Mouse (Mus musculus) ES-Bruce4 (cell line): Measurements from ENCODE around the gene 1110008L16Rik. TPM values are rescaled to one million over a fixed set of nuclear protein-coding genes. Genes with fewer than 3 reads are reported as not detected.

Experiments
- H3K27ac ChIP-seq: 2 replicates; pipeline ENCODE4 v1.5.1; 2012; ENCODE audit warnings: low read length, inconsistent platforms; ENCODE audit not compliant: insufficient read depth
- H3K27me3 ChIP-seq: 2 replicates; pipeline ENCODE4 v1.6.1; 2012; ENCODE audit warnings: mild to moderate bottlenecking, low read length, inconsistent platforms; ENCODE audit not compliant: control insufficient read depth, poor library complexity, insufficient read depth, severe bottlenecking
- H3K36me3 ChIP-seq: 2 replicates; pipeline ENCODE4 v1.6.1; 2012; ENCODE audit warnings: inconsistent platforms, mild to moderate bottlenecking, low read length, moderate library complexity; ENCODE audit not compliant: control insufficient read depth, poor library complexity, insufficient read depth, severe bottlenecking
- H3K4me1 ChIP-seq: one replicate; pipeline ENCODE4 v1.8.1; 2011; ENCODE audit warnings: low read length; ENCODE audit not compliant: control insufficient read depth, insufficient read depth
- H3K4me3 ChIP-seq: 2 replicates; pipeline ENCODE4 v1.5.1; 2011; ENCODE audit warnings: low read depth, mild to moderate bottlenecking, low read length
- H3K9ac ChIP-seq: 2 replicates; pipeline ENCODE4 v1.6.1; 2012; ENCODE audit warnings: low read depth, mild to moderate bottlenecking, inconsistent platforms; ENCODE audit not compliant: poor library complexity, severe bottlenecking
- H3K9me3 ChIP-seq: replicated peaks from 2 replicates; pipeline ENCODE4 v1.6.1; 2012; ENCODE audit warnings: mild to moderate bottlenecking, low read length, inconsistent platforms; ENCODE audit not compliant: control insufficient read depth, poor library complexity, insufficient read depth, severe bottlenecking
- CTCF ChIP-seq: IDR thresholded peaks from one replicate; pipeline ENCODE4 v1.8.1; 2011; ENCODE audit warnings: low read depth, low read length
- EP300 ChIP-seq: IDR thresholded peaks from 2 replicates; pipeline ENCODE4 v1.6.1; 2011; ENCODE audit warnings: low read depth, low read length; ENCODE audit not compliant: insufficient read depth
- POLR2A ChIP-seq: IDR thresholded peaks from one replicate; pipeline ENCODE4 v1.8.1; 2011; ENCODE audit warnings: low read length; ENCODE audit not compliant: insufficient read depth
- polyA plus RNA-seq: library from polyadenylated mRNA; stranded (reverse); fragments of >200 nt; gene quantifications from 2 replicates; pipeline ENCODE4 v1.2.4, GENCODE M21; 2011; ENCODE audit warnings: low read depth; ENCODE audit not compliant: missing spikeins, insufficient read depth, insufficient read length

The 1110008L16Rik gene
- polyA plus RNA-seq, 1 experiment = 32.6 TPM

DNA sequence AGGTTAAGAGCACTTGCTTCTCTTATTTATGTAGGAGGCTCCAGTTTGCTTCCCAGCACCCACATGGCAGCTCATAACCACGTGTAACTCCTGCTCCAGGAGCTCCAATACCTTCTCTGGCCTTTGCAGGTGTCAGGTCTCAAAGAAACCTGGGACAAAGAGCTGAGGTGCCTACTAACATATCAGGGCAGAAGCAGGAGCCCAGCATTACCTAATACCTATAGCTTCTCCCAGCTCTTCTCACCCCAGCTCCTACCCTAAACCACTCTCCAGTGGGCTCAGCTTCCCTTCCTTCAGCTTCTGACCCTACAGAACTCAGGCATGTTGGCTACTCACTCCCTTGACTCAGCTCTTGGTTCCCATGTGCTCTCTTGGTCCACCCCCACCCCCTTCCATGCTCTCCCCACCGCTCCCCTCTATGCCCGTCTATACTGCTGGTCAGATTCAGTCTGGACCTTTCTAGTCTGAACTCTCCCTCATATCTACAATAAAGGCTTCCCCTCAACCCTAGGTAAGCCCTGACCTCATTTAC is 1.5 kb downstream of the 1110008L16Rik start:
- H3K27ac ChIP-seq = no peak overlapping the region
- TF ChIP-seq EP300 (no peak), CTCF (no peak), POLR2A (no peak)
- peaks cover 2% of the 10 kb centered on the region for H3K4me1 ChIP-seq
- no peaks in the 10 kb centered on the region for H3K27me3 ChIP-seq
- peak overlapping the region; percentile 39; the same call in 1 of the 2 replicates for H3K4me3 ChIP-seq
- H3K9ac ChIP-seq = peak overlapping the region; percentile 81
- H3K36me3 ChIP-seq = peaks cover 12% of the 10 kb centered on the region
- H3K9me3 ChIP-seq = no peaks in the 10 kb centered on the region

DNA sequence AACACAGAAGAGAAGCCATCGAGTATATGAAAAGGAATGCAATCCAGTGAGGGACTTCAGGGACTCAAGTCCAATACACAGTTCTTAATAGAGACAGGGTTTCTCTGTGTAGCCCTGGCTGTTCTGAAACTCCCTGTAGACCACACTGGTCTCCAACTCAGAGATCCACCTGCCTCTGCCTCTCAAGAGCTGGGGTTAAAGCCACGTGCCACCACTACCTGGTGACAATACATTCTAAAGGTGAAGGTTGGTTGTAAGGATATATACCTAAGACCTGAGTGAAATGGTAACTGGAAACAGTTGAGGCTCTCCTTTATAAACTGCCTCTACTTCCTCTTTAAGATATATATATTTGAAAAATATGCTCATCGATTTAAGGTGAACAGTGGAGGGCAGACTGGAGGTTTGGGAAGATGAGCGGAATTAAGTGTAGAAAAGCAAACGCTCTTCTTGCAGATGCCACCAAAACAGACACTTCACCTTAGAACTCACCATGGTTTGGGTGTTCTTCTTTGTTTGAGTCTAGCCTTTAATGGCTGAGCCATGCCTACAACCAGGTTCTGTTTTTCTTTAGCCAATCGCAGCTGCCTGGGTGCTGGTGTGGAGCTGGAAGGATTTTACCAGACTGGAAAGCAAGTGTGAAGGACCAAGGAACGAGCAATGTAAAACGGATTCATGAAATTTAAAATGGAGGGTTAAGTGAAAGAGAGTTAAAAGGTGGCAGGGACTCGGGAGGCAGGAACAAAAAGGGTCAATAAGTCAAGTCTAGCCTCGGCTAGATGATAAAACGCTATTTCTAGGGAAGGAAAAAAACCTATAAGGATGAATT is 2.3 kb downstream of the 1110008L16Rik start:
- H3K36me3 ChIP-seq = peaks cover 9% of the 10 kb centered on the region
- no peaks in the 10 kb centered on the region for H3K9me3 ChIP-seq
- H3K9ac ChIP-seq = peak overlapping the region; percentile 81
- peaks cover 2% of the 10 kb centered on the region for H3K4me1 ChIP-seq
- H3K27ac ChIP-seq = peak overlapping the region; percentile 77
- TF ChIP-seq CTCF (no peak), POLR2A (no peak), EP300 (no peak)
- H3K27me3 ChIP-seq = no peaks in the 10 kb centered on the region
- peak overlapping the region; percentile 93 for H3K4me3 ChIP-seq

DNA sequence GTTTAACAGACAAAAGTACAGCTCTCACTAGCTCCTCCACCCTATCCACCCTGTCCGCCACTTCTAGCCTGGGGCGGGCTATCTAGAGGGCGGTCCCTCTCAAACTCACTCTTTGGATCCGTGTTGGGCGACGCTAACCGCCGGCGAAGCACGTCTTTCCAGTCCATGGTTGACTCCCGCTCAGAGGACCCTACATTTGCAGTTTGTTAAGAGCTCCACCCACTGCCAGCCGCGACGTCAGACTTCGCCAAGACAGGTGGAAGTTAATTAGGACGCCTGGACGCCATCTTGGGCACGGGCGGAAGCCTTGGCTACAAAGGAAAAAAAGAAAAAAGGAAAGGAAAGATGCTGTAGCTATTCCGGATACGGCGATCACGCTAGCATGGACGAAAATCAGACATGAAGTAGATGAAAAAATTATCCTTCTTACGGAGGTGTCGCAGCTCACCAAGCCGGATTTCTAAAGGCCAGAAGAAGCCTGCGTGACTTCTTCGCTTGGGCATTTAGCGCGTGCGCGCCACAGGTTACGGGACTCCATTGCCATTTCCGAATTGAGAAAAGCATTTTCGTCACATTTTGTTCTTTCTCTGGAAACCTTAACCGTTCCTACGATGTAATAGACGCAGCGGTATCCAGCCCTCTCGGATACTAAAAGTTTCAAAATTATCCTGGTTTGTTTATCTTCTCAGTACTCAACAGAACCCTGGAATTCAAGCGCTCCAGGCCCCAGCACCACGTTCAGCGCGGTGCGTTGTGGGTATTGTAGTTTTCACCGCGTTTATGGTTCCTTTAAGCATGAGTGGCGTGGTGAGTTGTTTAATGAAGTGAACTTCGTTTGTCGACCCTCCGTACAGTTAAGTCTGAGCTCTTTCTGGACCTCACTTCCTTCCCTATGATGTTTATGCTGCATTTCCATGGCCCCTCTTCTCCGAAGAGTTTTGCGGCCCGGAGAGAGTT is 3.4 kb downstream of the 1110008L16Rik start, which contains the start of gene Ppp2r3c:
Ppp2r3c (minus strand) TSS at position 514 of the 957 bp plus-strand sequence.
- no peak for TF ChIP-seq POLR2A
- peak; percentile 37; the same call in 1 of the 2 replicates for TF ChIP-seq EP300
- H3K27ac ChIP-seq = peak within 1 kb of the TSS; percentile 77

DNA sequence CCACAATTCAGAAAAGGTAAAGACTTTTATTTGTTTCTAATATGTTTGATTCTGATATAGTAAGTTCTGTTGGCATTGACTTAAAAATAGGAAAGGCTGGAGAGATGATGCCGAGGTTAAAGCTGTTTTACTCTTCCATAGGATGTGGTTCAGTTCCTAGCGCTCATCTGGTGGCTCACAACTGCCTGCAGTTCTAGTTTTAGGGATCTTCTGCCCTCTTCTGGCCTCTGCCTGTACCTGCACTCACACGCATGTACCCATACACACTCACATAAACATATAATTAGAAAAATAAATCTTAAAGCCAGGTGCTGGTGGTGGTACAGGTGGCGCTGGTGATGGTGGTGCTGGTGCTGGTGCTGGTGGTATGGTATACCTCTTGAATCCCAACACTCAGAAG is 7.0 kb downstream of the 1110008L16Rik start:
- Histone ChIP-seq H3K4me3 (no peak overlapping the region), H3K27ac (no peak overlapping the region), H3K27me3 (no peaks in the 10 kb centered on the region), H3K9ac (no peak overlapping the region), H3K4me1 (peaks cover 5% of the 10 kb centered on the region), H3K9me3 (no peaks in the 10 kb centered on the region), H3K36me3 (no peaks in the 10 kb centered on the region; the same call in 1 of the 2 replicates)
- TF ChIP-seq CTCF (peak; percentile 4), EP300 (no peak), POLR2A (no peak)

More for the DNA sequence above, 3.4 kb downstream of the 1110008L16Rik start, which contains the start of gene Ppp2r3c:
- H3K27me3 ChIP-seq = no peaks in the 10 kb centered on the region
- peak within 1 kb of the TSS; percentile 81 for H3K9ac ChIP-seq
- peaks cover 2% of the 10 kb centered on the region for H3K4me1 ChIP-seq
- H3K9me3 ChIP-seq = no peaks in the 10 kb centered on the region
- H3K36me3 ChIP-seq = peaks cover 3% of the 10 kb centered on the region; the same call in 1 of the 2 replicates
- H3K4me3 ChIP-seq = peak within 1 kb of the TSS; percentile 97

DNA sequence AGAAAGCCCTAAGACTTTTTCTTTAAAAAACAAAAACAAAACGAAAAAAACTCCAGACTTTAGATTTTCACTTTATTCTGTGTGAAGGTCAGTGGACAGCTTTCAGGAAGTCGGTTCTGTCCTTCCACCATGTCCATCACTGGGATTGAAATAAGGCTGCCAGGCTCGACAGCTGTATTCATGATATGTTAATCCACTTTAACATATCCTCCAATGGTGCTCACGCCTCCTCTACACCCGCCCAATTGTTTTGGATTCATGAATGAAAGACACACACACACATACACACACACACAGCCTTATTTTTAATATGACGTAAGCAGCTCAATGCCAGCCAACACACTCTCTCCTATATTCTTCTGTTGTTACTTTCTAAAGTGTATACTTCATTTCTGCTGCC is 8.2 kb downstream of the 1110008L16Rik start:
- Histone ChIP-seq H3K4me1 (peaks cover 4% of the 10 kb centered on the region), H3K4me3 (no peak overlapping the region), H3K27ac (no peak overlapping the region), H3K36me3 (no peaks in the 10 kb centered on the region; the same call in 1 of the 2 replicates), H3K27me3 (no peaks in the 10 kb centered on the region), H3K9me3 (no peaks in the 10 kb centered on the region), H3K9ac (no peak overlapping the region)
- TF ChIP-seq POLR2A (no peak), EP300 (no peak)
